ENCODE assay signal across 8 mouse cellular contexts in the genomic region with DNA sequence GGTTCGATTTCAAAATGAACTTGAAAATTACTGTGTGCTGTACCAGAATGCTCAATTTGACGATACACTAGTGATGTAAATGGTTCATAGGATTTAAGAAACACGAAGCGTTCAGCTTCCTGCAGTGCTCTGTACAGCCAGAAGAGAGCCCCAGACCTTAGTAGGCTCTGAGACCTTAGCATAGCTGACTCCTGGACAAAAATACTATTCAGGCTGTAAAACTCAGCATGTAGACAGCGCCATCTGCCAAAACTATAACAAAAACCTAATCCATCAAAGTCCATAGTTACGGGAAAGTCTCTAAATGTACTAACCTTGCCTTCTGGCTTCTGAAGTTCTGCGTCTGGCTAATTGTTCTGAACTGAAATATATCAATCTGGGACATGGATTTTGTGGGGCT. TPM values are rescaled to one million over a fixed set of nuclear protein-coding genes. Genes with fewer than 3 reads are reported as not detected.
DNase-seq lines count a peak whose midpoint lies in the region; ATAC-seq and TF ChIP-seq lines count a peak whose summit lies in the region.

No protein-coding gene starts in this region.

- ATAC-seq in hindbrain, embryonic 12.5 days (ENCODE audit: low FRiP score), result peak; percentile 57
- peak; percentile 33; the same call in 1 of the 2 replicates for ATAC-seq in limb, embryonic 13.5 days (ENCODE audit: low FRiP score, low read depth)
- peak; percentile 70 for ATAC-seq in midbrain, embryonic 15.5 days (replicated peaks)

- peak overlapping the region; percentile 92 for H3K27ac ChIP-seq in heart, adult 2 months
- peak overlapping the region; percentile 49; the same call in 1 of the 2 replicates for H3K27ac ChIP-seq in embryonic fibroblast, embryonic 13.5 days (ENCODE audit: insufficient read depth, low read length)
- H3K27ac ChIP-seq in hindbrain, embryonic 12.5 days, result no peak overlapping the region
- peak overlapping the region; percentile 55; the same call in 1 of the 2 replicates for H3K27ac ChIP-seq in limb, embryonic 13.5 days
- H3K27ac ChIP-seq in midbrain, embryonic 15.5 days, result peak overlapping the region; percentile 42; the same call in 1 of the 2 replicates

- peak overlapping the region; percentile 47; the same call in 1 of the 2 replicates for H3K9ac ChIP-seq in heart, adult 2 months (ENCODE audit: low read depth, low read length)
- no peak overlapping the region for H3K9ac ChIP-seq in hindbrain, embryonic 12.5 days
- no peak overlapping the region for H3K9ac ChIP-seq in limb, embryonic 13.5 days
- H3K9ac ChIP-seq in midbrain, embryonic 15.5 days, result peak overlapping the region; percentile 75; the same call in 1 of the 2 replicates

- DNase-seq in heart, adult 2 months, result peak in 1 of 2 experiments; percentile 25
- DNase-seq in heart, postnatal 36 days, result no peak
- DNase-seq in T-cell, adult 2 months (ENCODE audit: low spot score), result peak; percentile 59
- no peak for DNase-seq in gastrocnemius, postnatal 36 days

- H3K79me2 ChIP-seq in heart, adult 2 months (replicated peaks; ENCODE audit: control insufficient read depth, insufficient read depth, low read length), result 0 out of 2 replicates have a peak, but pooled peaks cover 3% of the 10 kb centered on the region

- peaks cover 4% of the 10 kb centered on the region for H3K36me3 ChIP-seq in heart, adult 2 months (ENCODE audit: control insufficient read depth, insufficient read depth, low read length)
- H3K36me3 ChIP-seq in hindbrain, embryonic 12.5 days, result no peaks in the 10 kb centered on the region; the same call in 1 of the 2 replicates
- H3K36me3 ChIP-seq in limb, embryonic 13.5 days, result peaks cover 5% of the 10 kb centered on the region
- 0 out of 2 replicates have a peak, but pooled peaks cover 3% of the 10 kb centered on the region for H3K36me3 ChIP-seq in midbrain, embryonic 15.5 days (replicated peaks)

- intact Hi-C loops in heart, adult 2 months (cut with DNase I), result loop anchor here (1.0 to 10.0 kb wide), 4 partner anchors 24 to 305 kb away; no protein-coding TSS in a partner anchor
- intact Hi-C loops in heart, postnatal 36 days (cut with DNase I), result loop anchor here (2.0 to 10.0 kb wide), 4 partner anchors 66 to 1292 kb away; a partner anchor contains a TSS
- intact Hi-C loops in gastrocnemius, postnatal 36 days (cut with DNase I), result loop anchor here (5.0 kb wide), 1 partner anchor 70 kb away; no protein-coding TSS in a partner anchor

- TF ChIP-seq CTCF in heart, adult 2 months (IDR thresholded peaks at IDR 0.05), result peak; percentile 76
- no peak for TF ChIP-seq CTCF in embryonic fibroblast, embryonic 13.5 days (IDR thresholded peaks at IDR 0.05; ENCODE audit: borderline replicate concordance, insufficient read depth, low read length)

- H3K4me2 ChIP-seq in hindbrain, embryonic 12.5 days (replicated peaks), result peak overlapping the region; percentile 60
- peak overlapping the region; percentile 68 for H3K4me2 ChIP-seq in limb, embryonic 13.5 days (replicated peaks)
- H3K4me2 ChIP-seq in midbrain, embryonic 15.5 days, result peak overlapping the region; percentile 56

- 16% methylated on average over 7 of the region's 7 CpGs for WGBS in heart, adult 2 months
- WGBS in hindbrain, embryonic 12.5 days, result 30% methylated on average over 7 of the region's 7 CpGs
- WGBS in limb, embryonic 13.5 days, result 26% methylated on average over 7 of the region's 7 CpGs
- WGBS in midbrain, embryonic 15.5 days, result 32% methylated on average over 7 of the region's 7 CpGs

- no peaks in the 10 kb centered on the region for H3K27me3 ChIP-seq in heart, adult 2 months (ENCODE audit: control insufficient read depth, insufficient read depth, low read length)
- H3K27me3 ChIP-seq in hindbrain, embryonic 12.5 days, result no peaks in the 10 kb centered on the region
- no peaks in the 10 kb centered on the region for H3K27me3 ChIP-seq in limb, embryonic 13.5 days
- H3K27me3 ChIP-seq in midbrain, embryonic 15.5 days (replicated peaks), result no peaks in the 10 kb centered on the region

- no peaks in the 10 kb centered on the region for H3K9me3 ChIP-seq in hindbrain, embryonic 12.5 days (replicated peaks)
- H3K9me3 ChIP-seq in limb, embryonic 13.5 days, result no peaks in the 10 kb centered on the region
- no peaks in the 10 kb centered on the region for H3K9me3 ChIP-seq in midbrain, embryonic 15.5 days

- TF ChIP-seq EP300 in heart, adult 2 months (IDR thresholded peaks at IDR 0.05; ENCODE audit: insufficient read depth, low read depth, low read length), result no peak

- TF ChIP-seq POLR2A in heart, adult 2 months (IDR thresholded peaks at IDR 0.05; ENCODE audit: insufficient read depth, low read depth, low read length), result no peak
- TF ChIP-seq POLR2A in embryonic fibroblast, embryonic 13.5 days (IDR thresholded peaks at IDR 0.05; ENCODE audit: low read depth, low read length), result no peak

- H3K4me3 ChIP-seq in heart, adult 2 months, result peak overlapping the region; percentile 85
- H3K4me3 ChIP-seq in embryonic fibroblast, embryonic 13.5 days (ENCODE audit: insufficient read depth, low read length), result peak overlapping the region; percentile 97
- peak overlapping the region; percentile 74 for H3K4me3 ChIP-seq in hindbrain, embryonic 12.5 days
- peak overlapping the region; percentile 80 for H3K4me3 ChIP-seq in limb, embryonic 13.5 days
- H3K4me3 ChIP-seq in midbrain, embryonic 15.5 days, result peak overlapping the region; percentile 84

- peaks cover 3% of the 10 kb centered on the region for H3K4me1 ChIP-seq in heart, adult 2 months (ENCODE audit: control insufficient read depth, insufficient read depth, low read length)
- H3K4me1 ChIP-seq in embryonic fibroblast, embryonic 13.5 days (ENCODE audit: control insufficient read depth, insufficient read depth, low read length), result no peaks in the 10 kb centered on the region
- H3K4me1 ChIP-seq in hindbrain, embryonic 12.5 days, result peaks cover 20% of the 10 kb centered on the region
- peaks cover 24% of the 10 kb centered on the region for H3K4me1 ChIP-seq in limb, embryonic 13.5 days
- H3K4me1 ChIP-seq in midbrain, embryonic 15.5 days, result peaks cover 31% of the 10 kb centered on the region

RNA-seq across cellular contexts. Expression of a gene that starts 0.6 kb away (rescaled TPM):
- total RNA-seq in heart, adult 2 months (2021), result 1 to 10 TPM; 6.5 to 6.9 TPM
- 2.6 and 4.1 TPM in 2 replicates for polyA plus RNA-seq in heart, adult 2 months (2012; rRNA removed)
- 10 to 100 TPM in 1 of 2 experiments, 1 to 10 TPM in 1; 9.2 to 10.1 TPM for total RNA-seq in heart, postnatal 36 days (2021)
- 5.3 and 8.8 TPM in 2 replicates for polyA plus RNA-seq in embryonic fibroblast, embryonic 13.5 days (2011; ENCODE audit: insufficient read length, low read depth, missing spikeins)
- 15.9 and 16.5 TPM in 2 replicates for polyA plus RNA-seq in hindbrain, embryonic 12.5 days (2016; fragmentation: Nextera tagmentation; extraction: Ambion mirVana)
- polyA plus RNA-seq in limb, embryonic 13.5 days (2015; fragmentation: Nextera tagmentation; extraction: Ambion mirVana), result 14.7 and 15.5 TPM in 2 replicates
- polyA plus RNA-seq in midbrain, embryonic 15.5 days (2015; fragmentation: Nextera tagmentation; extraction: Ambion mirVana), result 21.2 and 22.2 TPM in 2 replicates
- total RNA-seq in gastrocnemius, postnatal 36 days (2021), result 1 to 10 TPM; 9.4 TPM

RNA-seq across cellular contexts. Expression of a gene that starts 33.4 kb away (rescaled TPM):
- total RNA-seq in heart, adult 2 months (2021), result under 1 TPM in 1 of 2 experiments, not detected in 1; 0.13 TPM
- polyA plus RNA-seq in heart, adult 2 months (2012; rRNA removed), result 0.09 TPM in 1 of 2 replicates, not detected in the other
- total RNA-seq in heart, postnatal 36 days (2021), result under 1 TPM in 1 of 2 experiments, not detected in 1; 0.16 TPM
- polyA plus RNA-seq in embryonic fibroblast, embryonic 13.5 days (2011; ENCODE audit: insufficient read length, low read depth, missing spikeins), result not detected in 2 replicates
- polyA plus RNA-seq in hindbrain, embryonic 12.5 days (2016; fragmentation: Nextera tagmentation; extraction: Ambion mirVana), result 0.22 and 0.48 TPM in 2 replicates
- 0.19 and 0.20 TPM in 2 replicates for polyA plus RNA-seq in limb, embryonic 13.5 days (2015; fragmentation: Nextera tagmentation; extraction: Ambion mirVana)
- polyA plus RNA-seq in midbrain, embryonic 15.5 days (2015; fragmentation: Nextera tagmentation; extraction: Ambion mirVana), result 0.17 and 0.19 TPM in 2 replicates
- under 1 TPM; 0.13 to 0.27 TPM for total RNA-seq in gastrocnemius, postnatal 36 days (2021)

Comparison
In these comparisons a context has a peak if more than half of its experiments do, and no peak if none do; other contexts are left out.
1. H3K9ac ChIP-seq: peak in heart, adult 2 months (single experiment) and midbrain, embryonic 15.5 days (single experiment); none in hindbrain, embryonic 12.5 days (single experiment) and limb, embryonic 13.5 days (single experiment).
2. Peak in every context shown above with its lines, with median percentiles within 50 percentile points of each other: H3K4me3 ChIP-seq, ATAC-seq and H3K4me2 ChIP-seq.